Mouse (Mus musculus): Measurements from ENCODE around the gene Trmt10c. TPM values are rescaled to one million over a fixed set of nuclear protein-coding genes. Genes with fewer than 3 reads are reported as not detected.
"Not testable (repeated sequence)": the region's sequence is repeated elsewhere in the genome, so short reads cannot be mapped to it uniquely, and the experiment has no call there.

The Trmt10c gene
- total RNA-seq (2022), result 10 to 100 TPM in 1 of 4 experiments, 1 to 10 TPM in 3; 8.6 to 10.4 (median 9.1) TPM

DNA sequence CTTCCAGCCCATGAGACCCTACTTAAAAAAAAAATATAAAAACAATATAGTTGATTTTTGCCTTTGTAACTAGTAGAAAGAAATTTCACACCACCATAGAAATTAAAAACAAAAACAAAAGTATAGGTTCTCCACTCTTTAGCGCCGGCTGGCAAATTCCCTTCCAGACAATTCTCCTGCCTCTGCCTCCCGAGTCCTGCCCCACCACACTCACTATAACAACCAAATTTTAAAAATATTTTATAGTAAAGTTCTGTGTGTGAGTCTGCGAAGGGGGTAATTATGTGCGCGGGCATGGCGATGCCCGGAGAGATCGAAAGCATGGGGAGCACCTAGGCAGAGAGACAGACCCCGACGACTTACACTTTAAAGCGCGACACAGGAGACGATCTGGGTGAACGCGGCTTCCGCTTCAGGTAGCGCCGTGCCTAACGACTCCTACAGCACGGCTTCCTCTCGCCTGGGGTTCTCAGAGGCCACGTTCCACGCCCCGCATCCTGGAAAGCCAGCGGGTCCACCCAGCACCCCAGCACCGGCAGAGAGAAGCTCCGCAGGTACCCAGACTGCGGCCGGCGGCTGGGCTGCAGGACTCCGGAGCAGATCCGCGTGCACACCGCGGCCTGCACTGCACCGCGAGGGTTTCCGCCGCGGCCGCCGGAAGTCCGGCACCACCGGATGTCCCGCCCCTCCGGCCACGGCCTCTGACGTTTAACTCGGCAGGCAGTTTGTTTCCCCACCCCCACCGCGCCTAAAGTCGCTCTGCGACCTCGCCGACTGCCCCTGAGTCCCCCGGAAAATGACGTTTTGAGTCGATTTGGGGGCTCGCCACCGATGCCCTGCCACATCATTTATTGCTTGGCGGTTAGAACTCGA lies at the start of gene Trmt10c:
Gene Trmt10c, minus strand, starts transcription at position 682 of the 873 bp plus-strand sequence.
- peak; percentile 85 to 87 for DNase-seq (ENCODE audit: low spot score in 2 of 2)

DNA sequence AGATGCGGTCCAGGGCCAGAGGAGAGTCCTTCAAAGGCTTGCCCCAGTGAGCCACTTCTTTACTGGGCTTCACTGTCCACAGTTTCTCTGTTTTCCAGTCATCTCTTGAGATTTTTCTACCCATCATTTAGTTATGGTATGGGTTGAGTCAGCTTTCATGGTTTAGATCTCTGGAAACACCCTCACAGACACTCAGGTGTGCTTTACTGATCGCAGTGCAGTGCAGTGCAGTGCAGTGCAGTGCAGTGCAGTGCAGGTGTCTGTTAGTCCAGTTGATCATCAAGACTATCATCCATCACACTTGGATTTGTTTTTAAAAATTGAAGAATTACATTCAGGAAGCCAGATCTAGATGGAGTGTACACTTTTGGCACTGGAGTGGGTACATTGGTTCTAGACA lies 48.7 kb upstream of the Trmt10c start:
- DNase-seq (ENCODE audit: low spot score in 2 of 2), result no peak

DNA sequence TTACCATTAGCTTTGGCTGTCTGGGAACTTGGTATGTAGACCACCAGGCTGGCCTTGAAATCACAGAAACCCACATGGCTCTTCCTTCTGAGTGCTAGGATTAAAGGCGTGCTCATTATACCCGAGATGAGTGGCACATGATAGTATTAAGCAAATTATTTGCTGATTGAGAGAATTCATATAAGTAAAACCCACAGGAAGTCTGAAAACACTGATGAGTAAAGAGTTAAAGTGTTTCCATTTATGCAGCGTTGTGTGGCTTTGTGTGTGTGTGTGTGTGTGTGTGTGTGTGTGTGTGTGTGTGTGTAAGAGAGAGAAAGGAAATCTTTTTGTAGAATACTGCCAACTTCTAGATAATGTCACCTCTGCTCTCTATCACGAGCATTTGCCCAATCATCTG lies 44.1 kb upstream of the Trmt10c start:
- no peak for DNase-seq (ENCODE audit: low spot score in 2 of 2)

DNA sequence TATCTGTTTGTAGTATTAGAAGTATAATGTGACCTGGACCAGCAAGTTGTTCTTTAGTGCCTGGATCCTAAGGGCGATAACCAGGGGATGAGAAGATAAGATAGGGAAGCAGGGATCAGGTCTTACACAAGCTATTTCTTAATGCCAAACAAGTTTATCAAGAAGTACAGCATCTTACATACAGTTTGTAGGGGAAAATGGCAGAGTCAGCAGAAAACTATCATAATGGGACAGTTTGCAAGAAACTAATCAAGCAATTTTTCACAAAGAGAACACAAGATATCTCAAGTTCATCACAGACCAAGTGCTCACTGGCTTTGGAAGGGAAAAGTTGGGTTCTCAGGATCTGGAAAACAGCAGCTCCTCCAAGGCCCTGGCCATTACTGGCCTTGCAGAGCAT lies 41.8 kb upstream of the Trmt10c start:
- no peak for DNase-seq (ENCODE audit: low spot score in 2 of 2)

DNA sequence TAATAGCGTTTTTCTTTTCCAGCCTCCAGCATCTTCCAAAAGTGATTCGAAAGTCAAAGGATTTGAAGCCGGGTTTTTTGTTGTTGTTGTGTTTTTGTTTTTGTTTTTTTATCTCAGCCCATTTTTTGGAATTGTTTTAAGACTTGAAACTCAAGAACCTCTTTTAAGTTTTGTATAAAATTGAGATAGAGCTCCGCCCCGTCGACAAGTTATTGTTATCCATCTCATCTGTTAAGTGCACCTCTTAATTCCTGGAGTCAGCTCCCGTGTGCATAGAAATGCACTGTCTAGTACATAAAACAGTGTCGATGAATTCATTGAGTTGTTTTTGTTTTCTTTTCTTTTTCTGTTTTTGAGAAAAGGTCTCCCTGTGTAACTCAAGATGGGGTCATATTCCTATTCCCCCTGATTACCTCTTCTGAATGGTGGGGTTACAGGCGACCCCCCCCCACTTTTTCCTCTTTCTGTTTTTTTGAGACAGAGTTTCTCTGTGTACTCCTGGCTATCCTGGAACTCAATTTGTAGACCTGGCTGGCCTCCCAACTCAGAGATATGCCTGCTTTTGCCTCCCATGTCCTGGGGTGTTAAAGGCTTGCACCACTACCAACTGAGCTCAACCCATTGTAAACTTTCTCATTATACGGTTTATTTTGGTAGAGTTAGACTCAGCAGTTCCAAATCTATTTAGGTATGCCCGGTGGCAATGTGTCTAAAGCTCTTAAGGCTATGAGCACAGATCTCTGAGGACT lies 38.7 kb upstream of the Trmt10c start:
- DNase-seq (ENCODE audit: low spot score in 2 of 2), result no peak

DNA sequence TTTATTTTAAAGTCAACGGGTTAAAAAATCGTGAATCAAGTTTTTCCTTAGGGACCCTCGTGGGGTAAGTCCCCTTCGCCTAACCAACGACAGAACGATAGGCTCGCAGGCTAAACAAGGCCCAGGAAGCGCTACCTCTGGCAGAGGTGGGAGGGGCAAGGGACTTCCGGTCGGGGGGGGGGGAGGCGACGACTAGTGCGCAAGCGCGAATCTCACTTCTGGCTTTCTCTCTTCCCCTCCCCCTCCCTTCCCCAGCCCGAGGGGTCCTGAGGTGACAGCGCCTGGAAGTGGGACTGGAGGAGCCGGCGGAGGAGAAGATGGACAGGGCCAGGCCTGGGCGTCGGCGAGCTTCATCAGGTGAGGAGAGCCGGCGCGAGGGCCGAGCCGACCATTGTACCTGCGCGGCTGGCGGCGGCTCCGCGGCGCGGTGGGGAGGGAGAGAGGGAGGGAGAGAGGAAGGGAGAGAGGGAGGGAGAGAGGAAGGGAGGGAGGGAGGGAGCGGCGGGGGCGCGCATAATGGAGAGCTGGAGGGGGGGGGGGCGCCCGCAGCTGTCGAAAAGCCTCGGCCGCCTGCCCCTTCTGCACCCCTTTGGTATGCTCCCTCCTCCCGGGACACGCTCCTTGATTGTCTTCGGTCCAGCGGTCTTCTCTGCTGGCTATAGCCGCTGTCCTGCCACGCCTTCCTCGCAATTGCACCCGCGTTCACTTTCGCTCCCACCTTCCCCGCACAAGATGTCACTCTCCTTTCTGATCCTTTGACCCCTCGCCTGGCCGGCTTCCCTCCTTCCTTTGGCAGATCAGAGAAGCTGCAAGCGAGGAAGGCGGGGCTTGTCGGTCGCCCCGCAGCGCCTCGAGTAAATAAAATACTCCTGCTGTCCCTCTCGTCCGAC lies 37.8 kb upstream of the Trmt10c start:
- DNase-seq (ENCODE audit: low spot score in 2 of 2), result peak; percentile 75 to 80

DNA sequence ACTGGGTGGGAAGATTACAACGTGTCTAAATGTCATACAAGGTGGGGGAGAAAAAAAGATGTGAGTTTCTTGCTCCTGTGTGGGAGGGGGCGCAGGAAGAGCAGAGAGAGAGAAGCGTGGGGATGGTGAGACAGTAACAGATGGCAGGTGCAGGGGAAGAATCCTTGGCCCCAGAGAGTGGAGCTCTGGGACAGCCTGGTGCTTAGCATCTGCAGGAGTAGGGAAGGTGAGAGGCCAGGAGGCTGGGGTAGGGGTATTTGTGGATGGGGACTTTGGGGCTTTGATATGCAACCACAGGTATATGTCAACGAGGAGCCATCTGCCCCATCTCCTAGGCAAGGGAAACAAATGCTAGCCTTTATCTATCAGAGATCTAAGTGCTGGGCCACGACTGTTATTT lies 36.9 kb upstream of the Trmt10c start:
- no peak for DNase-seq (ENCODE audit: low spot score in 2 of 2)

DNA sequence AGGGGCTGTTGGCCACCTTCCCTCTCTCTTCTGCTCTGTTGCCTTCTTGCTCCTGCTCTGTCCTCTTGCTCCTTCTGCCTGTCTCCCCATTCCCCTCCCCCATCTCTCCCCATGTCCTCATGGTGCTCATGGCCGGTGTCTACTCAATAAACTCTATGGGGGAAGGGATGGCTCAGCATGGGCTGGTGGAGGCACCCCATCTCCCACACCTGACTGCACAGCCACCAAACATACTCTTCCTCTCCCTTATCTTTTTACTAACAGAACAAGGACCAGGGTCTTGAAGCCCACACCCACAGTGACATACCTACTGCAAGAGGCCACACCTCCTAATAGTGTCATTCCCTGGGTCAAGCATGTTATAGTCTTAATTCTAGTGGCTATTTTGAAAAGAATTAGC lies 36.5 kb upstream of the Trmt10c start:
- no peak for DNase-seq (ENCODE audit: low spot score in 2 of 2)

DNA sequence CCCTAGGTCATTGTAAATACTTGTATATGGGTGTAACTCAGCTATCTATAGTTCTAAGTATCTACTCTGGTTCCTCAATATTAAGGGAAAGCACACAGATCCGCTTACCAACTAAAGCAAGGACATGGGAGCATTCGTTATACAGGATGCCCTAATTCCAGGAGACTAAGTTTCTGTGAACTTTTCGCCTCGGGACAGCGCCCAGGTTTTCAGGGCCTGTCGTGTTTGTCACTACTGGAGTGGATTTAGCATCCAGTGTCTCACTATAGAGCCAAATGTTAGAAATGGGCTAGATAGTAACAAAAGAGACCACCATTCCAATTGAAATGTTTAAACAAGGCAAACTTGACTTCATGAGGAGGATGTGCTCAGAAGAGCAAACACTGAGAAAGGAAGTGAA lies 35.5 kb upstream of the Trmt10c start:
- not testable (repeated sequence) for DNase-seq (ENCODE audit: low spot score in 2 of 2)

DNA sequence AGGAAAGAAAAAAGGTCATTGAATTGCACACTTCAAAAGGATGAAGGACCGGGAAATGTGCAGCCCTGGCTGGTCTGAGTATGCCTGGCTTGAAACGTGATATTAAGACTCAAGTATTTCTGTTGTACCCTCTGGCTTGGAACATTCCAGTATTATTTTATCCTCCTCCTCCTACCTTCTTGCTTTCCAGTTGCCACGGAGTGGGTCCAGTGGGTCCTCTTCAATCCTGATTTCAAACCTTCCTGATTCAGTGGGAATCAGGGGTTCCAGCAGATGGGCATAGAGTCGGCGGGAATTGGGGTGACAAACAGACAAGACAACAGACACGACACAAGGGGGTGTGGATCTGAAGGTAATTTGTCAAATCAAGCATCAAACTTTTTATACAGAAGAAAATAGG lies 34.9 kb upstream of the Trmt10c start:
- DNase-seq (ENCODE audit: low spot score in 2 of 2), result no peak

DNA sequence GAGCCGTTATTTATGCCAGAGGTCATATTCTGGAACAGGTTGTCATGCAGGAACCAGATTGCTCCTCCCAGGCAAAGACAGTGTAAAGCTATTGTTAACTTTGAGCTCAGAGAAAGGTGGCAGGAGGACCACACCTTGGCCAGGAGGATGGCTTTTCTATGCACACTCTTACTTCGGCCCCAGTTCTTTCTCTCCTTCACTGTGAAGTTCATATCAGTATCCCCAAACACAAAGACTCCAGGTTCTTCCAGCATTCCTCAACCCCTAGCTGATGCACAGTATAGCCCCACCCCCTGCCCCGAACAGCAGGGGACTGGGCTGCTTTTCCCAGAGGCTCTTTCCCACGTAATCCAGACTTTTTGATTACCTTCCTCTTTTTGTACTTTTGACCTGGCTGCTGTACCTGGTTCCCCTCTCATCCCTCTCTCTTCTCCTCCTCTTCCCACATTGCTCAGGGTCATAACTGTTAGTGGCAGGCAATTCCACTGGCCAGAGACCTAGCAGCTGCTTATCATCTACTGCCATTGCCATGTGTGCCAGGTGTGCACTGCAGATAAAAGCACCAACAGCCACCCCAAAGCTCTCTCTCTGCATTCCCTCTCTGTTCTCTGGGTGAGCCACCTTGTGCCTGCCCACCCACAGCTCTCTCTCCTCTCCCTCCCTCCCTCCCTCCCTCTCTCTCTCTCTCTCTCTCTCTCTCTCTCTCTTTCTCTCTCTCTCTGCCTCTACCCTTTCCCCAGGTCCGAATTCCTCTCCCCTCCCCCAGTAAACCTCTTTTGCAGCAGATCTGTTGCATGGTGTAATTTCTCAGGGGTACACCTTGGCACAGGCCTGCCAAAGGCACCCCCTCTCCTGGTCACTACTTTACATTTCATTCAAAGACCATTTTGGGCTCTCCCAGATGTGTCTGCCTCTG lies 34.0 kb upstream of the Trmt10c start:
- no peak for DNase-seq (ENCODE audit: low spot score in 2 of 2)

DNA sequence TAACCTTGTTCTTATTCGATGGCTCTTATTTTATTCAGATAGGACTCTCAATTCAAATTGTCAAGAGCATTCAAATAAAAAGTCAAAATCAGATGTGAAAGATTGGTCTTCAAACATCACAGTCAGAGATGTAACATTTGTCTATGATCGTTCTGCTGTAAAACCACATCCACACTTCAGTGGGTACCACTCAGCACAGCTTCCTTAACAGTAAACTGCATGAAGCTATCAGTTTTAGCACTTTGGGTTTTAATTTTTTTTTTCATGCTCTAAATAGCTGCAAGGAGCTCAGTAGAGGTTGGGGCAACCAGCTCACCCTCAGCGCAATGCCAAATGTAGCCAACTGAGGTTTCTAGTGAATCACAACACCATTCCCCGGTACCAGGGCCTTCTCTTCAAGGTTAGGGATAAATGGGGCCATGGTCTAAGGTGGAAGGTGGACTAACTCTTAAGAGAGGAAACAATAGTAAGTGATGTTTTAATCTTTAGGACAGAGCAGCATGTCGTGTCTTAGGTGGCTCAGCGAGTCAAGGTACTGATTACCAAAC lies 31.0 kb upstream of the Trmt10c start:
- DNase-seq (ENCODE audit: low spot score in 2 of 2), result no peak

DNA sequence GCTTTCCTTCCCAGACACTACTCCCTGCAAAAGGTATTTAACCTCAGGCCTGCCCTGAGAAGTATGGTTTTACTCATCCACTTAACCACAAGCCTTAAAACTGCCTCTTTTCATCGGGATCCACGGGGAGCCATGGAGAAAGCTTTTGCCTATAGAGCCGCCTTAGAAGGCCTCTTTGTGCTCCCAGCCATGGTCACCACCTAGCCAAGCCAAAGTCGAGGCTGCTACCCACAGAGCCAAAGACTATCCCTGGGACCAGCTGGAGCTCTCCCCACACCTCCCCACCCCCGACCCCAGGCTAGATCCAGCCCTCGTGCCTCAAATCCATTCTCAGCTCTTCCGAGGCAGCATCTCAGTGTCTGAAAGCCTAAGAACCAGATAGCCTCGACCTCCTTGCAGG lies 28.5 kb upstream of the Trmt10c start:
- no peak for DNase-seq (ENCODE audit: low spot score in 2 of 2)

DNA sequence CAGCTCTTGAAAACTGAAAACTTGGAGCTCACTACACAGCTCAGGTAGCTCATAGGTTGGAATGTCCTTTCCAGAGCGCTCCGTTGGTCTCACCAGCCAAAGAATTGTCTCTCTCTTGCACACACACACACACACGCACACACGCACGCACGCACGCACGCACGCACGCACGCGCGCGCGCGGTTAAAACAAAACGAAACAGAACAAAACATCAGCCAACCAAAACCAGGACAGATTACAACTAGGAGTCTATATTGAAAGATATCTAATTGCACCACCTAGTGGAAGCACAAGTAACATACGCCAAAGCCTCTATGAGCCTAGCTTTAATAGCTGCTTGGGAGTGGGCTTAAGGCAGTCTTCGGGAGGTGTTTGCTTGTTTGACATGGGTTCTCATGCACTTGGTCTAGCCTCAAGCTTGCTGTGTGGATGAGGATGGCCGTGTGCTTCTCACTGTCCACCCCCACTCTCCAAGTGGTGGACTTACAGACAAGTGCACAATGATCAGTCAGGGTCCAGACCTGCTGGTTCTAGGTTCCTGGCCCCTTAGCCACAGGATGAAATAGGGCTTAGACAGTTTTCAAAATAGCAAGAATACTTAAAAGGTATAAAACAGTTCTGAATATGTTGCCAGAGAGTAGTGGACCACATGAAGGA lies 26.8 kb upstream of the Trmt10c start:
- peak; percentile 40 to 71 for DNase-seq (ENCODE audit: low spot score in 2 of 2)

DNA sequence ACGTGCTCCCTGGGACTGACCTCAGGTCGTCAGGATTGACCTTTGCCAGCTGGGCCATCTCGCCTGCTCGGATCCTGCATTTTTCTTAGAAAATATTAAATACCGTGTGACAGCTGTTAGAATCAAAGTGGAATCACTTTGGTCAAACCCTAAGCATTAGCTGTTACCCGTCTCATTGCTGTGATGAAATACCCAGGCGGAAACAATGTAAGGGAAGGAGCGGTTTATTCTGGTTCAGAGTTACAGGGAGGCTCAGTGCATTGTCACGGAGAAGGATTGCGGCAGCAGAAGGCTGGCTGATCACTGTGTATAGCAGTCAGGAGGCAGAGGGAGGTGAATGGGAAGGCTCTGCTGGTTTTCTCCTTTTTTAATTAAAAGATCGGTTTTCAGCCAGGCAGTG lies 25.4 kb upstream of the Trmt10c start:
- no peak for DNase-seq (ENCODE audit: low spot score in 2 of 2)

DNA sequence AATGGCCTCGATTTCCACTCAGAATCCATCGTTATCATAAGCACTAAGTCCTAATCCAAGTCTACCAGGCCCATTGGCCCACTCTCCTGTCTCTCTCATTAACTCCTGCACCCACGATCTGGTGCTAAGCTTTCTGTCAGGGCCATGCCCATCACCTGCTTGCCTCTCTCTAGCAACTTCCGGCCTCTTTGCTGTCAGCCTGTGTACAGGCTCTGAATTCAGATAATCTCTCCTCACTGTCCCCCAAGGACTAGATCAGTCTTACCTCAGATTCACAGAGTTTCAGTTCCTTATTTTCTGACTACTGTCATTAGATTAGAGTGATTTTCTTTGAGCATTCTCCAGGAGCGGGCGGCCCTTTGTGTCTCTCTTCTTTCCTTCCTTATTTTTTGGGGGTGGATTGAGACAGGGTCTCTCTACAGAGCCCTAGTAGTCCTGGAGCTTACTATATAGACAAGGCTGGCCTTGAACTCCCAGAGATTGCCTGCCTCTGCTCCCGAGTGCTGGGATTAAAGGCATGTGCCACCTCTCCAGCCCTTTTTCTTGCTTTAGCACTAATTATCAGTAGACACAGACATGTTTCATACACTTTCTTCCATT lies 24.5 kb upstream of the Trmt10c start:
- no peak for DNase-seq (ENCODE audit: low spot score in 2 of 2)

DNA sequence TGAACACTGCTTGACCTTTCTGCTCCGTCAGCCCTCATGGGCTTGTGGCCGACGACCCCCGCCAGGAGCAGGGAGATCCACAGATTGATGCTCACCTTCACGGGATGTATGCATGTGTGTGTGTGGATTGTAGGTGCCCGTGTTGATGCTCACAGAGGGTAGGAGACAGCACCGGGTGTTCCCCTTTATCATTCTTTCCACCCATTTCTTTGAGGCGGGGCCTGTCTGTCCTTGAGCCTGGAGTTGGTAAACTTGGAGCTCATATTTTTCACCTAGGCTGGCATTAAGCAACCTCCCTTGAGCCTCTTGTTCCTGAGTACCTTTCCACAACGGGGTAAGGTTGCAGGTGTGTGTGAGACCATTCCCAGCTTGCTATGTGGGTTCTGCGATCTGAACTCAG lies 20.5 kb upstream of the Trmt10c start:
- no peak for DNase-seq (ENCODE audit: low spot score in 2 of 2)

DNA sequence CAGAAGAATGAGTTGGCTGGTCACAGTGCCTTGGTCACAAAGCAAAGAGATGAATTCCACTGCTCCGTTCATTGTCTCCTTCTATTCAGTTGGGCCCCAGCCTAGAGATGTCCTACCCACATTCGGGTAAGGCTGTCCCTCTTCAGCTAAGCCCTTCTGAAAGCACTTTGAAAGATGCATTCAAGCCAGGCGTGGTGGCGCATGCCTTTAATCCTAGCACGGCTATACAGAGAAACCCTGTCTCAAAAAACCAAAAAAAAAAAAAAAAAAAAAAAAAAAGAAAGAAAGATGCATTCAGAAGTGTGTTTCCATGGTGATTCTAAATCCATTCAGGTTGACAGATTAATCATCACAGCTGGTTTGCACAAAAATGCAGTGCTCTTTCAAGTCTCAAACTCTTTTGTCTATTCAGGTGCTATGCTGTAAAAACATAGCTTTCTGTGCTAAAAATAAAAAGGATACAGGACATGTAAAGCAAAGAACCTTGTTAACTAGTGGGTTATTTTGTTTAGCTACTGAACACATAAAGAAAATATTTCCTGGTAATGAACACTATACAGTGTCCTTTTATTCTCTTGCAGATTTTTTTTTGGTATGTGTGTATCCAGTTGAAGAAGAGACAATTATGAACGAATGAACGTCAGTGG lies 19.4 kb upstream of the Trmt10c start:
- DNase-seq (ENCODE audit: low spot score in 2 of 2), result no peak

DNA sequence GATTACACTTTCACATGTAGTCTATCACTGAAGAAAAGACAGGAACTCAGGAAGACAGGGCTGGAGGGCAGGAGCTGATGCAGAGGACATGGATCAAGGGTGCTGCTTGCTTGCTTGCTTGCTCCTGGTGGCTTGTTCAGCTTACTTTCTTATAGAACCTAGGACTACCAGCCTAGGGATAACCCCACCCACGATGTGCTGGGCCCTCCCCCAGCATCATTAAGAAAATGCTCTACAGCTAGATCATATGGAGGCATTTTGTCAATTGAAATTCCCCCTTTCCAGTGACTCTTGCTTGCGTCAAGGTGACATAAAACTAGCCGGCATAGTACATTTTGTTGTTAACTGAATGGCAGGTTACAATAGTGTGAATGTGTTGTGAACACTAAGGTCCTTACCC lies 18.3 kb upstream of the Trmt10c start:
- no peak for DNase-seq (ENCODE audit: low spot score in 2 of 2)
